Mouse (Mus musculus) c-Kit-negative CD71-positive TER-119-positive erythroid progenitor cells, embryonic 14.5 days (primary cell): ENCODE measurements around the gene Gm21454.
"Not testable (repeated sequence)": the region's sequence is repeated elsewhere in the genome, so short reads cannot be mapped to it uniquely, and the experiment has no call there.

Experiments used
- DNase-seq: peaks from one replicate; pipeline ENCODE4 v3.0.0-alpha.2; 2013; ENCODE audit warnings: low read depth, low spot score

Gene Gm21454

GRCm38 (mm10) chrY:13252091-13252490 lies at the start of gene Gm21454, which contains the start of gene Gm21440:
Gene Gm21454 (plus strand): TSS chrY:13252442.
Gene Gm21440 (plus strand): TSS chrY:13252391.
- not testable (repeated sequence) for DNase-seq

DNA sequence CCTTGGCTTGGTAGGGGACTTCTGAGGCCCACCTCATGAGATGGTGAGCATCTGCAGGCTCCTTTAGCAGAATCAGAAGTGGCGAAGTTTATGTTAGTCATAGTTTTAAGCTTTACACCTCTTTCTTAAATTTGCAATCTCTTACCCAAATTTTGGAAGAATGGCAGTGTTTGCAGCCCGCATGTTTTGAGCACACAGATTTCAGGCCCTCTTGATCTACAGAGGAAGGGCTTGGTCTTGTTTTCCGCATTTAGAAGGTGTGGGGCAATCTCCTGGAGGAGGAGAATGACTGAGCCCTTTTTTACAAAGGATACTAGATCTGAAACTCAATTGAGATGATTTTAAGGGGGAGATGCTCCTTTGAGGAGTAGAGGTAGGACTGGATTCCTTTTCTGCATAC lies 28.4 kb upstream of the Gm21454 start, which contains the start of gene Gm21828:
Gm21828 (minus strand) TSS at position 101 of the 400 bp plus-strand sequence.
- DNase-seq, result not testable (repeated sequence)

DNA sequence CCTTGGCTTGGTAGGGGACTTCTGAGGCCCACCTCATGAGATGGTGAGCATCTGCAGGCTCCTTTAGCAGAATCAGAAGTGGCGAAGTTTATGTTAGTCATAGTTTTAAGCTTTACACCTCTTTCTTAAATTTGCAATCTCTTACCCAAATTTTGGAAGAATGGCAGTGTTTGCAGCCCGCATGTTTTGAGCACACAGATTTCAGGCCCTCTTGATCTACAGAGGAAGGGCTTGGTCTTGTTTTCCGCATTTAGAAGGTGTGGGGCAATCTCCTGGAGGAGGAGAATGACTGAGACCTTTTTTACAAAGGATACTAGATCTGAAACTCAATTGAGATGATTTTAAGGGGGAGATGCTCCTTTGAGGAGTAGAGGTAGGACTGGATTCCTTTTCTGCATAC lies 96.7 kb downstream of the Gm21454 start, which contains the start of gene Gm21725:
Gm21725 (minus strand) TSS at position 101 of the 400 bp plus-strand sequence.
- DNase-seq, result not testable (repeated sequence)
